Mouse (Mus musculus): Measurements from ENCODE around the gene Rhox3c. TPM values are rescaled to one million over a fixed set of nuclear protein-coding genes. Genes with fewer than 3 reads are reported as not detected.
"Not testable (repeated sequence)": the region's sequence is repeated elsewhere in the genome, so short reads cannot be mapped to it uniquely, and the experiment has no call there.

Gene Rhox3c
- polyA plus RNA-seq (2016; fragmentation: Nextera tagmentation; extraction: Ambion mirVana): not detected in 2 replicates

DNA sequence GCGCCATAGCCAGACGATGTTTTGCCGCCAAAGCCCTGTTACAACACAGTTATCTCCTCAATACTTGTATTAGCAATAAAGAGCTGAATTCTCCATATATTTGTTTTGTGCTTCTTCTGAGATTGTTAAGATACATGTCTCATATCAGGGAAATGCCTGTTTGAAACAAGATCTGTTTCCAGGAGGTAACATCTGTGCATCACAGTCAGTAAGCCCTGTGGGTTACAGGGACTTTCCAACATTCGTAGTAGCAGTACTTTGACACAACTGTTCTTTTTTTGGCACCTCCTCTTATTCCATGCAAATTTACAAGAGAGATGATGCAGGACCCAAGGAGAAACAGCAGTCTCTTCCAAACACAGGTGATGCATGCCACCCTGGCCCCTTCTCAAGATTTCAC is at the start of gene Rhox3c:
Gene Rhox3c, plus strand, starts transcription at position 301 of the 400 bp plus-strand sequence.
- H3K36me3 ChIP-seq; H3K27ac ChIP-seq; DNase-seq (ENCODE audit: low spot score); H3K9me3 ChIP-seq (replicated peaks); H3K4me1 ChIP-seq; H3K27me3 ChIP-seq (ENCODE audit: low read depth, poor library complexity, severe bottlenecking); H3K4me3 ChIP-seq: not testable (repeated sequence)
- 94% methylated on average over 3 of the region's 4 CpGs for WGBS

DNA sequence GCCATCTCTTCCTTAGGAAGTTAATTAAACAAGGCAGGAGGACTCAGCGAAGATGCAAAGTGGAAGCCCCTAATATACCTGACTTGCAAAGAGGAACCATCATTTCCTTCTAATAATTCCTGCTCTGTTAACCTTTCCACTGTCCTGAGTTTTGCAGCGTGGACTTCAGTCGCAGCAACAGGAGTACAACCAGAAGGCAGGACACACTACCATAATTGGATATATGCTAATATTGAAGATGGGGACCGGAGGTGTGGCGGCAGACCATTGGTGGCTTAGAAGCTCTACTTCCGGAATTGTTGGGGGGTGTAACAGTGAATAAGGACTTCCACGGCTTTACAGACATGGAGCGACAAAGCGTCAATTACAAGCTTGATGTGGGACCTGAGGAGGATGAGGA is 46.6 kb upstream of the Rhox3c start, which contains the start of gene Rhox2b:
Gene Rhox2b, plus strand, starts transcription at position 301 of the 400 bp plus-strand sequence.
- WGBS: no CpG with 5 or more reads among the region's 9 CpGs
- not testable (repeated sequence) for H3K4me1 ChIP-seq; H3K36me3 ChIP-seq; H3K4me3 ChIP-seq; DNase-seq (ENCODE audit: low spot score); H3K27me3 ChIP-seq (ENCODE audit: low read depth, poor library complexity, severe bottlenecking); H3K27ac ChIP-seq; H3K9me3 ChIP-seq (replicated peaks)

DNA sequence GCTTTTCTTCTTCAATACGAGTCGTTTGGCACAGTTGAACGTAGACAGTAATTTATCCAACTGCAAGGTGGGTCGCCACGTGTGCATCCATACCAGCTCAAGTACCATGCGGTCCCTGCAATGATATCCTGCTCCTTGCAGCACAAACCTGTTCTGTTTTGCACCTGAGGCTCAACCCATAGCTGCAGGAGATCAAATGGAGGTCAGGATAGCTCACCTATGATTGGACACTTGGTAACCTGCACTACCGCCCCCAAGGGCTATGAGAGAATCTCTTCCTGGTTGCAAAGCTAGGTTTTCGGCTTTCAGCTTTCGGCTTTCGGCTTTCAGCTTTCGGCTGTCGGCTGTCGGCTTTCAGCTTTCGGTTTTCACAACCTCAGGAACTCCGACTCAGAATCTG is 26.2 kb upstream of the Rhox3c start, which contains the start of gene Rhox4b:
Gene Rhox4b, plus strand, starts transcription at position 301 of the 400 bp plus-strand sequence.
- H3K36me3 ChIP-seq; DNase-seq (ENCODE audit: low spot score): not testable (repeated sequence)

GRCm38 (mm10) chrX:37453380-37453779 is 5.0 kb upstream of the Rhox3c start, which contains the start of gene Rhox2c:
Gene Rhox2c, plus strand, starts transcription at chrX:37453680.
- DNase-seq (ENCODE audit: low spot score); H3K4me3 ChIP-seq; H3K4me1 ChIP-seq; H3K9me3 ChIP-seq (replicated peaks); H3K27me3 ChIP-seq (ENCODE audit: low read depth, poor library complexity, severe bottlenecking); H3K36me3 ChIP-seq; H3K27ac ChIP-seq: not testable (repeated sequence)
- WGBS: 100% methylated on average over 8 of the region's 10 CpGs

More for the DNA sequence above, 26.2 kb upstream of the Rhox3c start, which contains the start of gene Rhox4b:
- H3K27me3 ChIP-seq (ENCODE audit: low read depth, poor library complexity, severe bottlenecking); H3K9me3 ChIP-seq (replicated peaks); H3K4me1 ChIP-seq; H3K27ac ChIP-seq; H3K4me3 ChIP-seq: not testable (repeated sequence)
- WGBS: 92% methylated on average over 14 of the region's 15 CpGs

- not testable (repeated sequence) for DNase-seq (ENCODE audit: low spot score); H3K9me3 ChIP-seq (replicated peaks); H3K27ac ChIP-seq; H3K27me3 ChIP-seq (ENCODE audit: low read depth, poor library complexity, severe bottlenecking); H3K36me3 ChIP-seq; H3K4me3 ChIP-seq; H3K4me1 ChIP-seq
- 94% methylated on average over 14 of the region's 14 CpGs for whole genome bisulfite sequencing
Observed at GRCm38 (mm10) chrX:37480037-37480436, 21.7 kb downstream of the Rhox3c start, which contains the start of gene Rhox4c. Gene Rhox4c, plus strand, starts transcription at chrX:37480337.

DNA sequence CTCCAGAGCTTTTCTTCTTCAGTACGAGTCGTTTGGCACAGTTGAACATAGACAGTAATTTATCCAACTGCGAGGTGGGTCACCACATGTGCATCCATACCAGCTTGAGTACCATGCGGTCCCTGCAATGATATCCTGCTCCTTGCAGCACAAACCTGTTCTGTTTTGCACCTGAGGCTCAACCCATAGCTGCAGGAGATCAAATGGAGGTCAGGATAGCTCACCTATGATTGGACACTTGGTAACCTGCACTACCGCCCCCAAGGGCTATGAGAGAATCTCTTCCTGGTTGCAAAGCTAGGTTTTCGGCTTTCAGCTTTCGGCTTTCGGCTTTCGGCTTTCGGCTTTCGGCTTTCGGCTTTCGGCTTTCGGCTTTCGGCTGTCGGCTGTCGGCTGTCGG is 55.7 kb downstream of the Rhox3c start, which contains the start of gene Rhox4d:
Gene Rhox4d, plus strand, starts transcription at position 301 of the 400 bp plus-strand sequence.
- DNase-seq (ENCODE audit: low spot score); H3K4me1 ChIP-seq; H3K36me3 ChIP-seq; H3K9me3 ChIP-seq (replicated peaks); H3K27ac ChIP-seq; H3K4me3 ChIP-seq; H3K27me3 ChIP-seq (ENCODE audit: low read depth, poor library complexity, severe bottlenecking): not testable (repeated sequence)
- WGBS: 96% methylated on average over 15 of the region's 18 CpGs

Other genes starting within 250 kb of the Rhox3c start
- gene Gm9, start 247.5 kb upstream of the Rhox3c start, polyA plus RNA-seq (2016; fragmentation: Nextera tagmentation; extraction: Ambion mirVana): not detected in 2 replicates
- gene Rhox1, start 236.3 kb upstream of the Rhox3c start, polyA plus RNA-seq (2016; fragmentation: Nextera tagmentation; extraction: Ambion mirVana): not detected in 2 replicates
- gene Rhox2a, start 213.6 kb upstream of the Rhox3c start, polyA plus RNA-seq (2016; fragmentation: Nextera tagmentation; extraction: Ambion mirVana): not detected in 2 replicates
- not detected in 2 replicates for gene Rhox3a, start 208.7 kb upstream of the Rhox3c start, polyA plus RNA-seq (2016; fragmentation: Nextera tagmentation; extraction: Ambion mirVana)
- not detected in 2 replicates for gene Rhox4a, start 193.2 kb upstream of the Rhox3c start, polyA plus RNA-seq (2016; fragmentation: Nextera tagmentation; extraction: Ambion mirVana)
- gene Rhox3a2, start 78.6 kb upstream of the Rhox3c start, polyA plus RNA-seq (2016; fragmentation: Nextera tagmentation; extraction: Ambion mirVana): not detected in 2 replicates
- not detected in 2 replicates for gene Rhox4a2, start 67.7 kb upstream of the Rhox3c start, polyA plus RNA-seq (2016; fragmentation: Nextera tagmentation; extraction: Ambion mirVana)
- gene Rhox2b, start 46.5 kb upstream of the Rhox3c start, polyA plus RNA-seq (2016; fragmentation: Nextera tagmentation; extraction: Ambion mirVana): not detected in 2 replicates
- gene Rhox4b, start 26.1 kb upstream of the Rhox3c start, polyA plus RNA-seq (2016; fragmentation: Nextera tagmentation; extraction: Ambion mirVana): not detected in 2 replicates
- not detected in 2 replicates for gene Rhox2c, start 4.9 kb upstream of the Rhox3c start, polyA plus RNA-seq (2016; fragmentation: Nextera tagmentation; extraction: Ambion mirVana)
- gene Rhox4c, start 21.8 kb downstream of the Rhox3c start, polyA plus RNA-seq (2016; fragmentation: Nextera tagmentation; extraction: Ambion mirVana): not detected in 2 replicates
- gene Rhox2d, start 34.8 kb downstream of the Rhox3c start, polyA plus RNA-seq (2016; fragmentation: Nextera tagmentation; extraction: Ambion mirVana): not detected in 2 replicates
- gene Rhox4d, start 55.8 kb downstream of the Rhox3c start, polyA plus RNA-seq (2016; fragmentation: Nextera tagmentation; extraction: Ambion mirVana): not detected in 2 replicates
- gene Rhox2e, start 71.9 kb downstream of the Rhox3c start, polyA plus RNA-seq (2016; fragmentation: Nextera tagmentation; extraction: Ambion mirVana): not detected in 2 replicates
- gene Rhox3e, start 83.4 kb downstream of the Rhox3c start, polyA plus RNA-seq (2016; fragmentation: Nextera tagmentation; extraction: Ambion mirVana): not detected in 2 replicates
- not detected in 2 replicates for gene Rhox4e, start 98.8 kb downstream of the Rhox3c start, polyA plus RNA-seq (2016; fragmentation: Nextera tagmentation; extraction: Ambion mirVana)
- gene Rhox2f, start 112.8 kb downstream of the Rhox3c start, polyA plus RNA-seq (2016; fragmentation: Nextera tagmentation; extraction: Ambion mirVana): not detected in 2 replicates
- gene Rhox3f, start 122.4 kb downstream of the Rhox3c start, polyA plus RNA-seq (2016; fragmentation: Nextera tagmentation; extraction: Ambion mirVana): not detected in 2 replicates
- gene Rhox4f, start 149.1 kb downstream of the Rhox3c start, polyA plus RNA-seq (2016; fragmentation: Nextera tagmentation; extraction: Ambion mirVana): not detected in 2 replicates
- gene Rhox3g, start 170.0 kb downstream of the Rhox3c start, polyA plus RNA-seq (2016; fragmentation: Nextera tagmentation; extraction: Ambion mirVana): not detected in 2 replicates
- not detected in 2 replicates for gene Rhox2g, start 184.9 kb downstream of the Rhox3c start, polyA plus RNA-seq (2016; fragmentation: Nextera tagmentation; extraction: Ambion mirVana)
- not detected in 2 replicates for gene Rhox4g, start 192.7 kb downstream of the Rhox3c start, polyA plus RNA-seq (2016; fragmentation: Nextera tagmentation; extraction: Ambion mirVana)
- not detected in 2 replicates for gene Rhox3h, start 210.2 kb downstream of the Rhox3c start, polyA plus RNA-seq (2016; fragmentation: Nextera tagmentation; extraction: Ambion mirVana)
- not detected in 2 replicates for gene Rhox2h, start 214.7 kb downstream of the Rhox3c start, polyA plus RNA-seq (2016; fragmentation: Nextera tagmentation; extraction: Ambion mirVana)